Mouse (Mus musculus) inflammation-experienced regulatory T-cells, adult 16 weeks (primary cell): ENCODE data around the gene Mex3d. TPM values are rescaled to one million over a fixed set of nuclear protein-coding genes. Genes with fewer than 3 reads are reported as not detected.

Experiments
- polyA plus RNA-seq: library from polyadenylated mRNA; unstranded; fragments of 100-300 nt; shearing (Covaris generic); gene quantifications from one replicate; pipeline ENCODE4 v1.2.1, GENCODE M21; 2017

Mex3d gene
- 0.29 TPM for polyA plus RNA-seq

GRCm38 (mm10) chr10:80387522-80387959 lies at the start of gene Mex3d:
Gene Mex3d, minus strand, starts transcription at chr10:80387659.

GRCm38 (mm10) chr10:80433513-80434232 lies 46.2 kb upstream of the Mex3d start, which contains the start of gene Tcf3:
Gene Tcf3, minus strand, starts transcription at chr10:80433647.

GRCm38 (mm10) chr10:80406684-80407501 lies 19.4 kb upstream of the Mex3d start, which contains the start of gene Uqcr11:
Gene Uqcr11, minus strand, starts transcription at chr10:80406830.

GRCm38 (mm10) chr10:80399191-80399972 lies 11.9 kb upstream of the Mex3d start, which contains the start of gene Mbd3:
Gene Mbd3, minus strand, starts transcription at chr10:80399550.

GRCm38 (mm10) chr10:80356001-80356682 lies 31.3 kb downstream of the Mex3d start, which contains the start of gene Plk5:
Gene Plk5, plus strand, starts transcription at chr10:80356459.

GRCm38 (mm10) chr10:80348244-80348781 lies 39.1 kb downstream of the Mex3d start, which contains the start of gene Adamtsl5:
Gene Adamtsl5, minus strand, starts transcription at chr10:80348412.

Other genes with a start within 250 kb of the Mex3d start
- gene Atp5d, start 249.0 kb downstream of the Mex3d start, polyA plus RNA-seq: 434 TPM
- 2.9 TPM for gene Cbarp, start 246.8 kb downstream of the Mex3d start, polyA plus RNA-seq
- 1.7 TPM for gene Midn, start 239.4 kb downstream of the Mex3d start, polyA plus RNA-seq
- gene Cirbp, start 221.7 kb downstream of the Mex3d start, polyA plus RNA-seq: 199 TPM
- gene 1600002K03Rik, start 214.7 kb downstream of the Mex3d start, polyA plus RNA-seq: 21.6 TPM
- gene Efna2, start 208.2 kb downstream of the Mex3d start, polyA plus RNA-seq: 0.22 TPM
- 145 TPM for gene Mum1, start 161.2 kb downstream of the Mex3d start, polyA plus RNA-seq
- gene Ndufs7, start 138.5 kb downstream of the Mex3d start, polyA plus RNA-seq: 305 TPM
- 1.6 TPM for gene Gamt, start 126.6 kb downstream of the Mex3d start, polyA plus RNA-seq
- 53.8 TPM for gene Dazap1, start 126.2 kb downstream of the Mex3d start, polyA plus RNA-seq
- gene Rps15, start 95.2 kb downstream of the Mex3d start, polyA plus RNA-seq: 794 TPM
- gene Apc2, start 91.7 kb downstream of the Mex3d start, polyA plus RNA-seq: 0.40 TPM
- gene 2310011J03Rik, start 67.1 kb downstream of the Mex3d start, polyA plus RNA-seq: 87.1 TPM
- 26.3 TPM for gene Pcsk4, start 58.2 kb downstream of the Mex3d start, polyA plus RNA-seq
- not detected for gene Reep6, start 57.7 kb downstream of the Mex3d start, polyA plus RNA-seq
- gene Adamtsl5, start 39.2 kb downstream of the Mex3d start, polyA plus RNA-seq: not detected
- not detected for gene Plk5, start 31.2 kb downstream of the Mex3d start, polyA plus RNA-seq
- 34.4 TPM for gene Mbd3, start 11.9 kb upstream of the Mex3d start, polyA plus RNA-seq
- 258 TPM for gene Uqcr11, start 19.2 kb upstream of the Mex3d start, polyA plus RNA-seq
- 31.6 TPM for gene Tcf3, start 46.0 kb upstream of the Mex3d start, polyA plus RNA-seq
- not detected for gene Onecut3, start 107.2 kb upstream of the Mex3d start, polyA plus RNA-seq
- not detected for gene Atp8b3, start 151.5 kb upstream of the Mex3d start, polyA plus RNA-seq
- 59.7 TPM for gene Rexo1, start 173.9 kb upstream of the Mex3d start, polyA plus RNA-seq
- 1.1 TPM for gene Klf16, start 189.7 kb upstream of the Mex3d start, polyA plus RNA-seq
- gene Abhd17a, start 202.7 kb upstream of the Mex3d start, polyA plus RNA-seq: 36.0 TPM
- gene Scamp4, start 215.2 kb upstream of the Mex3d start, polyA plus RNA-seq: 136 TPM
- 6.4 TPM for gene Adat3, start 215.2 kb upstream of the Mex3d start, polyA plus RNA-seq
- gene Gm49322, start 218.4 kb upstream of the Mex3d start, polyA plus RNA-seq: 10.5 TPM
- gene Csnk1g2, start 235.2 kb upstream of the Mex3d start, polyA plus RNA-seq: 9.8 TPM